Mouse (Mus musculus): ENCODE measurements around the gene Galns.

DNA sequence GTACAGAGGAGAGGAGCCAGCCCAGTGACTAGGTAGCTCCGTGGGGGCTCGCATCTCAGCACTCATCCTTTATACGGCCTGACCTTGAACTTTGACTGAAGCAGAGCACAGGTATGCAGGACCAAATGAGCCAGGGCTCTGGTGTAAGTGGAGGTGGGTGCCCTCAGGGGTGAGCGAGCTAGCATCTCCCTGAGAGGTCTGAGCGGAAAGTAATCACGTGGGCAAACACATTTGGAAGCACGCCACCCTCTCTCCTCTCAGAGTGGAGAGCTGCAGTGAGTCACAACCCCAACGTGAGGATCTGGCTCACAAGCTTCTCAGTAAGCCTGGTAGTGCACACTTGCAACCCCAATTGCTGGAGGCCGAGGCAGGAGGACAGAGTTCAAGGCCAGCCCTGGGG is 30.8 kb upstream of the Galns start:
- no peak for TF ChIP-seq ZKSCAN1 (IDR thresholded peaks at IDR 0.05; ENCODE audit: borderline replicate concordance, low read depth, low read length)
- no peak for TF ChIP-seq JUN (IDR thresholded peaks at IDR 0.05; ENCODE audit: insufficient read depth, low read depth, low read length)
- TF ChIP-seq CTCF (conservative IDR thresholded peaks at IDR 0.05 in 1 of 2, IDR thresholded peaks at IDR 0.05 in 1 of 2; ENCODE audit: low read depth in 2 of 2, low read length in 2 of 2) = no peak
- no peak for TF ChIP-seq SIN3A (IDR thresholded peaks at IDR 0.05; ENCODE audit: low read length)
- no peak for TF ChIP-seq POLR2A (IDR thresholded peaks at IDR 0.05; ENCODE audit: low read depth, low read length)
- no peak for TF ChIP-seq CHD1 (IDR thresholded peaks at IDR 0.05; ENCODE audit: low read depth, low read length)
